Mouse (Mus musculus): Measurements from ENCODE around the gene Vmn2r88. TPM values are rescaled to one million over a fixed set of nuclear protein-coding genes. Genes with fewer than 3 reads are reported as not detected.
"Not testable (repeated sequence)": the region's sequence is repeated elsewhere in the genome, so short reads cannot be mapped to it uniquely, and the experiment has no call there.

Gene Vmn2r88
- polyA plus RNA-seq (2016; fragmentation: Nextera tagmentation; extraction: Ambion mirVana): not detected in 2 replicates

DNA sequence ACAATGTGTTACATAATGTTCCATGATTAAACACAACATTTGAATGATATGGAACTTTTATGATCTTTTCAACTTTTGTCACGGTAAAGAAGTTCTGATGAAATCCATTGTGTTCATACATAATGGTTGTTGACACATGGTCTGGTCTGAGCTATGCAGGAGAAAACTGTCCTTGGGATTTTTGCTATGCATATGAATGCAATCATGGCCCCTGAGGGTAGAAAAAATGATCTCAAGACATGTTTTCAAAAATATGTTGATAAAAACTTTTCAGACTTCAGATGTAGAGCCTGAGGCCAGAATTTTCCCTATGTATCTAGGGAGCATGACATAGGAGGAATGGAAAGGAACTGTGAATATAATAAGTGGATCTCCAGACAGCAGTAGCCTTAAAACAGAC is at the start of gene Vmn2r88:
Gene Vmn2r88, plus strand, starts transcription at position 301 of the 400 bp plus-strand sequence.
- Histone ChIP-seq H3K27ac (replicated peaks) (no peak within 1 kb of the TSS), H3K36me3 (replicated peaks) (no peaks in the 10 kb centered on the region), H3K4me3 (no peak within 1 kb of the TSS), H3K4me1 (no peaks in the 10 kb centered on the region), H3K9me3 (no peaks in the 10 kb centered on the region), H3K27me3 (replicated peaks; ENCODE audit: low read depth, poor library complexity, severe bottlenecking) (no peaks in the 10 kb centered on the region)
- 90% methylated on average over 1 of the region's 1 CpGs for WGBS
- no peak for DNase-seq (ENCODE audit: low spot score)

DNA sequence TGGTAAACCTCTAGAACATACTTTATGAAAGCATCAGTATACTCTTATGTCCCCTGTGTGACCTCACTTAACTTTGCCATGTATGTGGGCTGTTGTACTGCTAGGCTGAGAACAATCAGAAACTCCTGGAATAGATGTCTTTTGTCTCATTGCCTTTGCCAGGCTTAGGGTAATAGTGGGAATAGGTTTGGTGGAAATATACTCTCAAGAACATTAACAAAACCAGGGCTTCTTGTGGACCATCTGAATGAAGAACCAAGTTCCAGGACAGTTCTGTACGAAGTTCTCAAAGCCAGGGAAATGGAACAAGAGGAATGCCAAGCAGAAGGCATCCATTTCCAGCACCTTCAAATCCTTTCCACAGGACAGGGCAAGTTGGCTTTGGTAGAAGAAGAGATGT is 49.2 kb upstream of the Vmn2r88 start, which contains the start of gene Gm7247:
Gene Gm7247, plus strand, starts transcription at position 301 of the 400 bp plus-strand sequence.
- H3K27me3 ChIP-seq (replicated peaks; ENCODE audit: low read depth, poor library complexity, severe bottlenecking): peaks cover 33% of the 10 kb centered on the region
- no peak within 1 kb of the TSS for H3K4me3 ChIP-seq
- no peak within 1 kb of the TSS for H3K27ac ChIP-seq (replicated peaks)
- no peaks in the 10 kb centered on the region for H3K36me3 ChIP-seq (replicated peaks)
- H3K4me1 ChIP-seq: peaks cover 5% of the 10 kb centered on the region; the same call in 1 of the 2 replicates
- H3K9me3 ChIP-seq: no peaks in the 10 kb centered on the region
- DNase-seq (ENCODE audit: low spot score): no peak
- 86% methylated on average over 1 of the region's 1 CpGs for WGBS

DNA sequence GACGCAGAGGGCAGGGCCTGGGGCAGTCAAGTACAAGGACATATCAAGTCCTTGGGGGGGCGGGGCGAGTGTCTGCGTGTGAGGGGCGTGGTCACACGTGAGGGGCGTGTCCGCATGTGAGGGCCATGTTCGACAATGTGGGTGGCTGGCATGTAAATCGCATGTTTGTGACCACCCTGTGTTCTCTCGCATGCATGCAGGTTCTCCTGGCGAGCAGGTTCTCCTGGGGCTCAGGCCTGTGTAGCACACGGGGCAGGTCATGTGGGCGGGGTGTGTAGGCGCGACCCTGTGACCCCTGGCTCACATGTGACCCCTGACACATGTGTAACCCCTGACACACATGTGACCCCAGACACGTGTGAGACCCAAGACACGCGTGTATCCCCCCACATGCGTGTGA is 27.8 kb upstream of the Vmn2r88 start:
- H3K36me3 ChIP-seq (replicated peaks): no peaks in the 10 kb centered on the region
- 95% methylated on average over 20 of the region's 20 CpGs for WGBS
- H3K9me3 ChIP-seq: peaks cover 26% of the 10 kb centered on the region
- DNase-seq (ENCODE audit: low spot score): no peak
- no peaks in the 10 kb centered on the region for H3K27me3 ChIP-seq (replicated peaks; ENCODE audit: low read depth, poor library complexity, severe bottlenecking)
- no peak overlapping the region for H3K27ac ChIP-seq (replicated peaks)
- H3K4me1 ChIP-seq: no peaks in the 10 kb centered on the region
- H3K4me3 ChIP-seq: no peak overlapping the region

DNA sequence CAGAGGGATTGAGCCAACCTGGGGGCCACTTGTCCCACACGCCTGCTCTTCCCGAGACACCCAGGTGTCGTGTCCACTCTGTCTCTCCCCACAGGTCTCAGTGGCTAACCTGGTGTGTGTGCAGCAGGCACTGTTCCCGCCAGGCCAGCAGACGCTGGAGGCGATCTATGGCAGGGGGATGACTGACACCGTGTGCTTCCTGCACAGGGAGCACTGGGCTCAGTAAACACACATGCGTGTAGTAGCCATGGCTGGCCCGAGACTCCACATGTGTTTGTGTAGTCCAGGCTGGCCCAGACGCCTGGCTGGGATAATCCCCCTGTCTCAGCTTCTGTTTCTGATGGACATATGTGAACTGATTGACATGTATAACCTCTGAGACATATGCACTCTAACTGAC is 26.3 kb upstream of the Vmn2r88 start:
- Histone ChIP-seq H3K4me1 (no peaks in the 10 kb centered on the region), H3K27ac (replicated peaks) (no peak overlapping the region), H3K27me3 (replicated peaks; ENCODE audit: low read depth, poor library complexity, severe bottlenecking) (no peaks in the 10 kb centered on the region), H3K4me3 (no peak overlapping the region), H3K36me3 (replicated peaks) (no peaks in the 10 kb centered on the region), H3K9me3 (peaks cover 30% of the 10 kb centered on the region)
- peak; percentile 26 for DNase-seq (ENCODE audit: low spot score)
- WGBS: 94% methylated on average over 10 of the region's 10 CpGs

DNA sequence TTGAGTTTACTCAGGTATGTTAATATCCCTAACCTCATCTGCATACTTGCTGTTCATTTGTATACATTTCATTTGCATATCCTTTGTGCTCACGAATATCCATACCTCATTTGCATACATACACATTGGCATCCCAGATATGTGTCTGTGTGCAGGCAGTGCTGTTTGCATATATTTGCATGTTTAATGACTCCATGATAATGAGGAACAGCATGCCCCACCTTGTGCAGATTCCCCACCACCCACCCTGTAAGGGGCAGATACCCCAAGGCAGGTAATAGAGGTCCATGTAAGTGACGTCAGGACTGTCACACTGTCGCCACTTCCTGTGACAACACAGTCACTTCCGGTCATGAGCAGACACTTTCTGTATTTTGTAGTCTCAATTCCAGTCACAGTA is 24.9 kb upstream of the Vmn2r88 start:
- peak; percentile 17 for DNase-seq (ENCODE audit: low spot score)
- Histone ChIP-seq H3K4me3 (no peak overlapping the region), H3K36me3 (replicated peaks) (no peaks in the 10 kb centered on the region), H3K4me1 (no peaks in the 10 kb centered on the region), H3K27me3 (replicated peaks; ENCODE audit: low read depth, poor library complexity, severe bottlenecking) (no peaks in the 10 kb centered on the region), H3K27ac (replicated peaks) (no peak overlapping the region), H3K9me3 (peaks cover 30% of the 10 kb centered on the region)
- 93% methylated on average over 4 of the region's 4 CpGs for whole genome bisulfite sequencing

DNA sequence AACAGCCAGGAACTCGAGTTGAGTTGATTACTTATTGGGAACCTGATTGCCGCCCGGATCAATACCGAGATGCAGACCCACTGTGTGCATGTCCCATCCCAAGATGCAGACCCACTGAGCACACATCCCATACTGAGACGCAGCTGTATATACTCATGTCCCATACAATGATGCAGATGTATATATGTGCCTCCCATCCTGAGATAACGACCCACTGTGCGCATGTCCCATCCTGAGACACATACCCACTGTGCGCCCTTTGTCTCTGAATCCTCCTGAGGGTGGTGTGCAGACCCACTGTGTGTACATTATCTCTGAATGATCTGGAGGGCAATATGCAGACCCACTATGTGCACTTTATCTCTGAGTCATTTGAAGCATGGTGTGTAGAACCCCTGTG is 22.9 kb upstream of the Vmn2r88 start:
- Histone ChIP-seq H3K9me3 (peaks cover 24% of the 10 kb centered on the region), H3K4me1 (no peaks in the 10 kb centered on the region), H3K27ac (replicated peaks) (no peak overlapping the region), H3K36me3 (replicated peaks) (no peaks in the 10 kb centered on the region), H3K4me3 (no peak overlapping the region), H3K27me3 (replicated peaks; ENCODE audit: low read depth, poor library complexity, severe bottlenecking) (no peaks in the 10 kb centered on the region)
- DNase-seq (ENCODE audit: low spot score): no peak
- WGBS: 96% methylated on average over 8 of the region's 8 CpGs

DNA sequence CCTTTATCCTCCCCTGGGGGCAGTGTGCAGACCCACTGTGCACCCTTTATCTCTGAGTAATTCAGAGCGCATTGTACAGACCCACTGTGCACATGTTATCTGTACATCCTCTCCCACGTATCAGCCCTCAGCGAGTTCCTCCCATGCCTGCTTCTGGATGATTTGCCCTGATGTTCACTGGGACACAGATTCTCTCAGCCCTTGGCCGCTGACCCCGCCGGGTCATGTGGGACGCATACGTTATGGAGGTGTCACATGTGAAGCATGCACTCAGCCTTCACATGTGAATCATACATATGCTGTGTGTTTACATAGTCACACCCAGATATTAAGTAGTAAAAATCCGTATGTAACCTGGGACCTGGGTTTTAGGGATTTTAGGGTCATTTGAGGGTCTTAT is 22.4 kb upstream of the Vmn2r88 start:
- Histone ChIP-seq H3K27me3 (replicated peaks; ENCODE audit: low read depth, poor library complexity, severe bottlenecking) (no peaks in the 10 kb centered on the region), H3K27ac (replicated peaks) (no peak overlapping the region), H3K36me3 (replicated peaks) (no peaks in the 10 kb centered on the region), H3K4me1 (no peaks in the 10 kb centered on the region), H3K4me3 (no peak overlapping the region), H3K9me3 (peaks cover 19% of the 10 kb centered on the region)
- WGBS: 94% methylated on average over 9 of the region's 9 CpGs
- DNase-seq (ENCODE audit: low spot score): peak; percentile 25

DNA sequence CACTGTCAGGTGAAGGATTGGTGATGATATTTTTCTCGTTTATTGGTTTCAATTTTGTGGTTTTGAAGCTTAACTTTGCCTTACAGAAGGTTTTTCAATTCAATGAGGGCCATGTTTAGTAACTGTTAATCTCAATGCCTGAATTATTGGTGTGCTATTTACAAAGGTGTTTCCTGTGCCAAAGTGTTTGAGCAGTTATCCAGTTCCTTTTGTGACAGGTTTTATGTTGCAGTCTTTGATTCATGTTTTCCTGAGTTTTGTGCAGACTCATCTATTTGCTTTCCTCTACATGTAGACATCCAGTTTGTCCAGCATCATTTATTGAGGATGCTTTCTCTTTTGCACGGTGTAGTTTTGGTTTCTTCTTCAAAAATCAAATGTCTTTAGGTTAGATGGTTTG is 13.3 kb downstream of the Vmn2r88 start:
- no peak for DNase-seq (ENCODE audit: low spot score)

DNA sequence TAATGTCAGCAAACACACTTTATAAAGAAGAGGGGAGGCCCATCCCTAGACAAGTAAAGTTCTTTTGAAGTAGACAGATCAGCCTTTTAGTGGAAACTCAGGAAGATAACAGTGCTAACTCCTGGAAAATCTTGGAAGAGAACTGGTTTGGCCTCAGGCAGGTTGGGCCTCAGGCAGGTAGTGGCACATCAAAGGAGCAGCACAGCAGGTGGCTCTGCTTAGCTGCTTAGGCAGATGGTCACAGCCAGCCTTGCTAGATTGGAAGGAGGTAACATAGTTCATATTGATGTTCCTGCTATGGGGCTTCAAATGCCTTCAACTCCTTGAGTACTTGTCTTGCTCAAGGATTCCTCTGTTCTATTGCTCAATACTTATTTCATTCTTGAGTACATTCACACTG is 19.5 kb downstream of the Vmn2r88 start:
- H3K4me1 ChIP-seq; DNase-seq (ENCODE audit: low spot score); H3K27me3 ChIP-seq (replicated peaks; ENCODE audit: low read depth, poor library complexity, severe bottlenecking); H3K36me3 ChIP-seq (replicated peaks); H3K27ac ChIP-seq (replicated peaks); H3K4me3 ChIP-seq; H3K9me3 ChIP-seq: not testable (repeated sequence)

More for the DNA sequence above, 13.3 kb downstream of the Vmn2r88 start:
- Histone ChIP-seq H3K9me3 (no peaks in the 10 kb centered on the region), H3K4me1 (no peaks in the 10 kb centered on the region), H3K36me3 (replicated peaks) (no peaks in the 10 kb centered on the region), H3K27me3 (replicated peaks; ENCODE audit: low read depth, poor library complexity, severe bottlenecking) (no peaks in the 10 kb centered on the region), H3K27ac (replicated peaks) (no peak overlapping the region), H3K4me3 (no peak overlapping the region)
- 77% methylated on average over 2 of the region's 2 CpGs for WGBS

DNA sequence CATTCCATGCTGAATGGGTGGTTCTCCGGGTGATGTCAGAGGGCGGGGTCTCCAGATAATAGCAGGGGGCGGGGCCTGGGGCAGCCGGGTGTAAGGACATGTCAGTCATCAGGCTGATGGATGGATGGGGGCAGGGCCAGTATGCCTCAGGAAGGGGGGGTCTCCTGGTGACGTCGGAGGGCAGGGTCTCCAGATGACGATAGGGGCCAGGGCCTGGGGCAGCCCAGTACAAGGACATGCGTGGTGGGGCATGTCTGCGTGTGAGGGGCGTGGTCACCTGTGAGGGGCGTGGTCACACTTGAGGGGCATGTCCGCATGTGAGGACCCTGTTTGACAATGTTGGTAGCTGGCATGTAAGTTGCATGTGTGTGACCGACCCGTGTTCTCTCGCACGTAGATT is 23.9 kb downstream of the Vmn2r88 start:
- no peaks in the 10 kb centered on the region for H3K4me1 ChIP-seq
- WGBS: 92% methylated on average over 16 of the region's 16 CpGs
- H3K36me3 ChIP-seq (replicated peaks): no peaks in the 10 kb centered on the region
- H3K27me3 ChIP-seq (replicated peaks; ENCODE audit: low read depth, poor library complexity, severe bottlenecking): no peaks in the 10 kb centered on the region
- H3K9me3 ChIP-seq: peaks cover 26% of the 10 kb centered on the region
- no peak for DNase-seq (ENCODE audit: low spot score)
- H3K4me3 ChIP-seq: no peak overlapping the region
- H3K27ac ChIP-seq (replicated peaks): no peak overlapping the region

DNA sequence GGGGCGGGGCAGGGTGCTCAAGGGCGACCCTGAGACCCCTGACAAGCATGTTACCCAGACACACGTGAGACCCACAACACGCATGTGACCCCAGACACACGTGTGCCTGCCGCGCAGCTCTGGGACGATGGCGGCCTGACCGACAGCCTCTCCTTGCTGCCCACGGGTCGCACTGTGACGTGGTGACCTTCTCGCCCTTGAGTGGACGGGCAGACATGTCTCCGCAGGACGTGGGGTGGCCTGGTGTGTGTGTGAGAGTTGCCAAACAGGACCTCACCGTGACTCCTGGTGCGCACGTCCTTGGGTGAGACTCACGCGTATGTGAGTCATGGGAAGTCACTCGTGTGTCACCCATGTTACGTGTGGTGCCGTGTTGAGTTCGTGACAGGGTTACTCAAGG is 24.4 kb downstream of the Vmn2r88 start:
- DNase-seq (ENCODE audit: low spot score): no peak
- Histone ChIP-seq H3K4me1 (no peaks in the 10 kb centered on the region), H3K27me3 (replicated peaks; ENCODE audit: low read depth, poor library complexity, severe bottlenecking) (no peaks in the 10 kb centered on the region), H3K9me3 (peaks cover 26% of the 10 kb centered on the region), H3K36me3 (replicated peaks) (no peaks in the 10 kb centered on the region), H3K4me3 (no peak overlapping the region), H3K27ac (replicated peaks) (no peak overlapping the region)
- 96% methylated on average over 26 of the region's 26 CpGs for WGBS

DNA sequence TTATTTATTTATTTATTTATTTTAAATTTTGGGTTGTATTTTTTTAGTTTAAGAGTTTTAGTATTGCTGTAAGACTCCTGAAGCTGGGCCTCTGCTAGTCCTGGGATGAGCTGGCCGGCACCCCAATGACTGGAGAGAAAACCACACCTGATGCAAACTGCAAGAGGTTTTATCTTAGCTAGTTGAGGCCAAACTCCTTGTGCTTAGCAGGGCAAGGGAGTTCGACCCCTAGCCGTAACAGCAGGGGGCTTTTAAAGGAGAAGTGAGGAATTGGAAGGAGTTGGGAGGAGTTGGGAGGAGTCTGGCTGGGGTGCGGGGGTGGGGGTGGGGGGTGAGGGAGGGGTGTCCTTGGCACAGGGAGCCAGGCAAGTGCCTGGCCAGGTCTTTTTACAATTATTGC is 28.3 kb downstream of the Vmn2r88 start:
- H3K27me3 ChIP-seq (replicated peaks; ENCODE audit: low read depth, poor library complexity, severe bottlenecking): no peaks in the 10 kb centered on the region
- DNase-seq (ENCODE audit: low spot score): no peak
- 84% methylated on average over 4 of the region's 4 CpGs for whole genome bisulfite sequencing
- no peaks in the 10 kb centered on the region for H3K4me1 ChIP-seq
- H3K9me3 ChIP-seq: peaks cover 26% of the 10 kb centered on the region
- H3K36me3 ChIP-seq (replicated peaks): no peaks in the 10 kb centered on the region
- H3K4me3 ChIP-seq: no peak overlapping the region
- H3K27ac ChIP-seq (replicated peaks): no peak overlapping the region

DNA sequence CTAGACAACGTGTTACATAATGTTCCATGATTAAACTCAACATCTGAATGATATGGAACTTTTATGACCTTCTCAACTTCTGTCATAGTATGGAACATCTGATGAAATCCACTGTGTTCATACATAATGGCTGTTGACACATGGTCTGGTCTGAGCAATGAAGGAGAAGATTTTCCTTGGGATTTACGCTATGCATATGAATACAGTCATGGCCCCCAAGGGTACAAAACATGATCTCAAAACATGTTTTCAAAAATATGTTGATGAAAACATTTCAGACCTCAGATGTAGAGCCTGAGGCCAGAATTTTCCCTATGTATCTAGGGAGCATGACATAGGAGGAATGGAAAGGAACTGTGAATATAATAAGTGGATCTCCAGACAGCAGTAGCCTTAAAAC is 40.9 kb downstream of the Vmn2r88 start, which contains the start of gene Vmn2r89:
Gene Vmn2r89, plus strand, starts transcription at position 301 of the 400 bp plus-strand sequence.
- H3K27me3 ChIP-seq (replicated peaks; ENCODE audit: low read depth, poor library complexity, severe bottlenecking); H3K36me3 ChIP-seq (replicated peaks); H3K4me1 ChIP-seq; H3K4me3 ChIP-seq; H3K27ac ChIP-seq (replicated peaks); H3K9me3 ChIP-seq; DNase-seq (ENCODE audit: low spot score): not testable (repeated sequence)
- 80% methylated on average over 2 of the region's 2 CpGs for WGBS

Data from embryonic facial prominence, embryonic 10.5 days (tissue).